Mouse (Mus musculus) liver, adult 2 months (tissue): ENCODE results near the gene Mpeg1.

Experiments used
- CTCF ChIP-seq: fragments of 200-500 bp; IDR thresholded peaks from 2 replicates; pipeline ENCODE4 v1.5.1; 2011; ENCODE audit warnings: low read depth, low read length, control low read depth
- POLR2A ChIP-seq: fragments of 200-500 bp; IDR thresholded peaks from 2 replicates; pipeline ENCODE4 v1.6.1; 2011; ENCODE audit warnings: low read length, control low read depth; ENCODE audit not compliant: insufficient read depth; ENCODE audit errors: extremely low read depth

DNA sequence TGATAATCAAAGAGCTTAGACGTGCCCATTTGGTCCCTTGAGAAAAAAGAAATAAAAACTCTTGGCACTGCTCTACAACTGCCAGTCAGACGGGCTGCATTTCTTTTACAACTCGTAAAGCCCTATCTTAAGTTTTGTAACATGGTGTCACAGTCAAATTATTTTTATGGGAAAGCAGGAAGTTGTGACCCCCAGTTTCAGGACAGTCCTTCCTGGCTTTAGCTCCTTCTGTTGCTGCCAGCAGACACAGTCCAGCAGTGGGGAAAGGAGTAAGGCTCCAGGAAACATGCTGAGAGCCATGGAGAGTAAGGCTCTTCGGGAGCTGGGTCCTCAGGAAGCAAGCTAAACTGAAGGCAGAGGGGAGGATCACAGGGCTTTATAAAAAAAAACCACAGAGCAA lies 23.2 kb downstream of the Mpeg1 start:
- TF ChIP-seq CTCF: no peak
- no peak for TF ChIP-seq POLR2A
